Mouse (Mus musculus) spleen, adult 2 months (tissue): ENCODE measurements around the gene Vmn1r220.

Source experiments
- CTCF ChIP-seq: fragments of 200-500 bp; IDR thresholded peaks from 2 replicates; pipeline ENCODE4 v1.5.1; 2011; ENCODE audit warnings: mild to moderate bottlenecking, inconsistent platforms; ENCODE audit not compliant: insufficient read depth, insufficient read length, insufficient replicate concordance; ENCODE audit errors: extremely low read depth
- POLR2A ChIP-seq: fragments of 200-500 bp; IDR thresholded peaks from 2 replicates; pipeline ENCODE4 v1.6.1; 2011; ENCODE audit warnings: low read depth, low read length, inconsistent platforms

GRCm38 (mm10) chr13:23159012-23159411, 28.8 kb downstream of the Vmn1r220 start, which contains the start of gene Vmn1r219:
- TF ChIP-seq POLR2A: no peak
- TF ChIP-seq CTCF: no peak
